Mouse (Mus musculus): ENCODE data around the gene Armc12. TPM values are rescaled to one million over a fixed set of nuclear protein-coding genes. Genes with fewer than 3 reads are reported as not detected.

The Armc12 gene
- not detected in 2 replicates for polyA plus RNA-seq (2014; fragmentation: Nextera tagmentation; extraction: Ambion mirVana)

- H3K4me2 ChIP-seq (ENCODE audit: low read depth), result peak within 1 kb of the TSS; percentile 19; the same call in 1 of the 2 replicates
- no peaks in the 10 kb centered on the region for H3K9me3 ChIP-seq (ENCODE audit: control insufficient read depth, low read length)
- no peak for ATAC-seq (ENCODE audit: insufficient read depth, low FRiP score, low TSS enrichment)
- no peaks in the 10 kb centered on the region for H3K4me1 ChIP-seq (ENCODE audit: control insufficient read depth, insufficient read depth, low read length)
- WGBS, result 86% methylated on average over 6 of the region's 6 CpGs
- H3K27ac ChIP-seq (ENCODE audit: low read depth, low read length), result no peak within 1 kb of the TSS
- no peak for DNase-seq (ENCODE audit: low spot score)
- H3K36me3 ChIP-seq (ENCODE audit: control insufficient read depth, insufficient read depth, low read length), result no peaks in the 10 kb centered on the region
- no peak within 1 kb of the TSS for H3K9ac ChIP-seq (ENCODE audit: low read length)
- no peak within 1 kb of the TSS for H3K4me3 ChIP-seq (ENCODE audit: low read depth, low read length)
- no peaks in the 10 kb centered on the region for H3K27me3 ChIP-seq (ENCODE audit: control insufficient read depth, insufficient read depth, low read length)
Observed at GRCm38 (mm10) chr17:28530506-28530905, at the start of gene Armc12. Gene Armc12, plus strand, starts transcription at chr17:28530806.

- DNase-seq (ENCODE audit: low spot score) (peak; percentile 58), ATAC-seq (ENCODE audit: insufficient read depth, low FRiP score, low TSS enrichment) (0 out of 2 replicates have a peak, but pooled peaks have one; percentile 2)
- Histone ChIP-seq H3K9ac (ENCODE audit: low read length) (peak overlapping the region; percentile 76), H3K4me1 (ENCODE audit: control insufficient read depth, insufficient read depth, low read length) (no peaks in the 10 kb centered on the region), H3K9me3 (ENCODE audit: control insufficient read depth, low read length) (no peaks in the 10 kb centered on the region), H3K36me3 (ENCODE audit: control insufficient read depth, insufficient read depth, low read length) (no peaks in the 10 kb centered on the region), H3K4me3 (ENCODE audit: low read depth, low read length) (peak overlapping the region; percentile 79), H3K4me2 (ENCODE audit: low read depth) (peak overlapping the region; percentile 68), H3K27me3 (ENCODE audit: control insufficient read depth, insufficient read depth, low read length) (no peaks in the 10 kb centered on the region), H3K27ac (ENCODE audit: low read depth, low read length) (peak overlapping the region; percentile 87; the same call in 1 of the 2 replicates)
- 7% methylated on average over 30 of the region's 30 CpGs for WGBS
Observed at GRCm38 (mm10) chr17:28484704-28485445, 45.7 kb upstream of the Armc12 start.

GRCm38 (mm10) chr17:28485446-28485948 is 45.1 kb upstream of the Armc12 start:
- H3K9ac ChIP-seq (ENCODE audit: low read length), result peak overlapping the region; percentile 76
- H3K36me3 ChIP-seq (ENCODE audit: control insufficient read depth, insufficient read depth, low read length), result no peaks in the 10 kb centered on the region
- WGBS, result 0% methylated on average over 57 of the region's 77 CpGs
- H3K4me1 ChIP-seq (ENCODE audit: control insufficient read depth, insufficient read depth, low read length), result no peaks in the 10 kb centered on the region
- DNase-seq (ENCODE audit: low spot score) (peak; percentile 72), ATAC-seq (ENCODE audit: insufficient read depth, low FRiP score, low TSS enrichment) (peak; percentile 55)
- peak overlapping the region; percentile 79 for H3K4me3 ChIP-seq (ENCODE audit: low read depth, low read length)
- no peaks in the 10 kb centered on the region for H3K27me3 ChIP-seq (ENCODE audit: control insufficient read depth, insufficient read depth, low read length)
- H3K9me3 ChIP-seq (ENCODE audit: control insufficient read depth, low read length), result no peaks in the 10 kb centered on the region
- peak overlapping the region; percentile 87 for H3K27ac ChIP-seq (ENCODE audit: low read depth, low read length)
- peak overlapping the region; percentile 68 for H3K4me2 ChIP-seq (ENCODE audit: low read depth)

- Histone ChIP-seq H3K4me2 (ENCODE audit: low read depth) (peak overlapping the region; percentile 68), H3K27me3 (ENCODE audit: control insufficient read depth, insufficient read depth, low read length) (no peaks in the 10 kb centered on the region), H3K36me3 (ENCODE audit: control insufficient read depth, insufficient read depth, low read length) (no peaks in the 10 kb centered on the region), H3K4me3 (ENCODE audit: low read depth, low read length) (peak overlapping the region; percentile 79), H3K9ac (ENCODE audit: low read length) (peak overlapping the region; percentile 76), H3K4me1 (ENCODE audit: control insufficient read depth, insufficient read depth, low read length) (no peaks in the 10 kb centered on the region), H3K9me3 (ENCODE audit: control insufficient read depth, low read length) (no peaks in the 10 kb centered on the region), H3K27ac (ENCODE audit: low read depth, low read length) (peak overlapping the region; percentile 87)
- ATAC-seq (ENCODE audit: insufficient read depth, low FRiP score, low TSS enrichment) (peak; percentile 99), DNase-seq (ENCODE audit: low spot score) (peak; percentile 98)
- WGBS, result under 1% methylated on average over 31 of the region's 58 CpGs
Observed at GRCm38 (mm10) chr17:28485977-28486400, 44.6 kb upstream of the Armc12 start.

- H3K27me3 ChIP-seq (ENCODE audit: control insufficient read depth, insufficient read depth, low read length), result no peaks in the 10 kb centered on the region
- H3K9ac ChIP-seq (ENCODE audit: low read length), result no peak overlapping the region; the same call in 1 of the 2 replicates
- H3K4me3 ChIP-seq (ENCODE audit: low read depth, low read length), result peak overlapping the region; percentile 79; the same call in 1 of the 2 replicates
- no peak overlapping the region; the same call in 1 of the 2 replicates for H3K4me2 ChIP-seq (ENCODE audit: low read depth)
- H3K9me3 ChIP-seq (ENCODE audit: control insufficient read depth, low read length), result no peaks in the 10 kb centered on the region
- WGBS, result 84% methylated on average over 6 of the region's 6 CpGs
- H3K4me1 ChIP-seq (ENCODE audit: control insufficient read depth, insufficient read depth, low read length), result no peaks in the 10 kb centered on the region
- H3K36me3 ChIP-seq (ENCODE audit: control insufficient read depth, insufficient read depth, low read length), result no peaks in the 10 kb centered on the region
- no peak for DNase-seq (ENCODE audit: low spot score)
- no peak overlapping the region for H3K27ac ChIP-seq (ENCODE audit: low read depth, low read length)
- ATAC-seq (ENCODE audit: insufficient read depth, low FRiP score, low TSS enrichment), result no peak
Observed at GRCm38 (mm10) chr17:28486720-28487119, 43.9 kb upstream of the Armc12 start.

- no peak for ATAC-seq (ENCODE audit: insufficient read depth, low FRiP score, low TSS enrichment)
- 94% methylated on average over 18 of the region's 18 CpGs for WGBS
Observed at GRCm38 (mm10) chr17:28487584-28488257, 42.9 kb upstream of the Armc12 start.

GRCm38 (mm10) chr17:28488258-28489013 is 42.2 kb upstream of the Armc12 start:
- no peak for ATAC-seq (ENCODE audit: insufficient read depth, low FRiP score, low TSS enrichment)
- no peaks in the 10 kb centered on the region for H3K4me1 ChIP-seq (ENCODE audit: control insufficient read depth, insufficient read depth, low read length)
- DNase-seq (ENCODE audit: low spot score), result no peak
- no peak overlapping the region for H3K4me3 ChIP-seq (ENCODE audit: low read depth, low read length)
- no peak overlapping the region for H3K27ac ChIP-seq (ENCODE audit: low read depth, low read length)
- H3K9me3 ChIP-seq (ENCODE audit: control insufficient read depth, low read length), result no peaks in the 10 kb centered on the region
- WGBS, result 71% methylated on average over 7 of the region's 7 CpGs
- H3K27me3 ChIP-seq (ENCODE audit: control insufficient read depth, insufficient read depth, low read length), result no peaks in the 10 kb centered on the region
- no peak overlapping the region for H3K9ac ChIP-seq (ENCODE audit: low read length)
- no peaks in the 10 kb centered on the region for H3K36me3 ChIP-seq (ENCODE audit: control insufficient read depth, insufficient read depth, low read length)
- no peak overlapping the region for H3K4me2 ChIP-seq (ENCODE audit: low read depth)

More at GRCm38 (mm10) chr17:28487584-28488257, 42.9 kb upstream of the Armc12 start:
- H3K36me3 ChIP-seq (ENCODE audit: control insufficient read depth, insufficient read depth, low read length), result no peaks in the 10 kb centered on the region
- H3K9ac ChIP-seq (ENCODE audit: low read length), result no peak overlapping the region
- DNase-seq (ENCODE audit: low spot score), result no peak
- H3K4me2 ChIP-seq (ENCODE audit: low read depth), result no peak overlapping the region
- H3K27me3 ChIP-seq (ENCODE audit: control insufficient read depth, insufficient read depth, low read length), result no peaks in the 10 kb centered on the region
- H3K4me1 ChIP-seq (ENCODE audit: control insufficient read depth, insufficient read depth, low read length), result no peaks in the 10 kb centered on the region
- no peak overlapping the region for H3K4me3 ChIP-seq (ENCODE audit: low read depth, low read length)
- H3K9me3 ChIP-seq (ENCODE audit: control insufficient read depth, low read length), result no peaks in the 10 kb centered on the region
- H3K27ac ChIP-seq (ENCODE audit: low read depth, low read length), result no peak overlapping the region

- Histone ChIP-seq H3K4me1 (ENCODE audit: control insufficient read depth, insufficient read depth, low read length) (no peaks in the 10 kb centered on the region), H3K27me3 (ENCODE audit: control insufficient read depth, insufficient read depth, low read length) (no peaks in the 10 kb centered on the region), H3K4me3 (ENCODE audit: low read depth, low read length) (no peak overlapping the region), H3K4me2 (ENCODE audit: low read depth) (no peak overlapping the region), H3K9me3 (ENCODE audit: control insufficient read depth, low read length) (no peaks in the 10 kb centered on the region), H3K9ac (ENCODE audit: low read length) (no peak overlapping the region), H3K27ac (ENCODE audit: low read depth, low read length) (no peak overlapping the region), H3K36me3 (ENCODE audit: control insufficient read depth, insufficient read depth, low read length) (no peaks in the 10 kb centered on the region)
- no peak for ATAC-seq (ENCODE audit: insufficient read depth, low FRiP score, low TSS enrichment)
- no peak for DNase-seq (ENCODE audit: low spot score)
- WGBS, result 78% methylated on average over 14 of the region's 14 CpGs
Observed at GRCm38 (mm10) chr17:28491035-28491770, 39.4 kb upstream of the Armc12 start.

All from neural tube, embryonic 11.5 days (tissue).